In the genomic region with DNA sequence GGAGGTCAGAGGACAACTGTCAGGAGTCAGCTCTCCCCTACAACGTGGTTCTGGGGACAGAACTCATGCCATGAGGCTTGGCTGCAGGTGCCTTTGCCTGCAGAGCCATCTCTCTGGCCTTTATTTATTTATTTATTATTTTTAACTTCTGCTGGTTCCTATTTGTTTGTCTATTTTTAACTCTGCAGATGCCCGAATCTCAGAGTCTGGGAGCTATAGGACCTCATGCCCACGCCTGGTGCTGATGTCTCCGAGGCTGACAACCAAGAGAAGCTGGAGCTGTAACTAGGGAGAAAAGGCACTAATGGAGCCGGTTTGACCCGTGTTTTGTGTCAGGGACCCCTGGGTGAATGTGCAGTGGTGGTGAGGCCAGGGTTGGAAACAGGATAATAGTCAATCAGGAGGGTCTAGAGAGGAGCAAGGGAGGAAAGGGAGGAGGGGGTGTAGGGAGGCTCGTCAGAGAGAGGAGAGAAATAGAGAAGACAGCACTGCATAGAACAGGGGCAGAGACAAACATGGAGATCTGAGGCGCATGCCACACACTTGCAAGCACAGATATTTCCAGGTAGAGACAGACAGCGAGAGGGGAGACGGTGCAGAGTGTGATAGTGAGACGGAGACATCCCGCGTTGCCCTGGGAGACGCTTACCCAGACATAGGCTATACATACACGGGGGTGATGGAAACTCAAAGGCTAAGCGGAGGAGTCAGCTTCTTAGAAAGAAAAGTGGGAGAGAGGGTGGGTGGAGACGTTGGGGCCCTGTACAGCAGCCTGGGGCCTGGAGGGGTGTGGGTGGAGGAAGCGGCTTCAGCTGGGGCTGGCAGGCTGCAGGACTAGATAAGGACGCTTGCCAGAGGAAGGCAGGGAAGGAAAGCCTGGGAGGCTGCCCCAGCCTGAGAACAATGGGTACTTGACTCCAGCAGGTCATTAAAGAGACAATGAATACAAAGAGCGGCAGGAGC, we compare ENCODE assay signal across 1 mouse cellular context.
TF ChIP-seq lines count a peak whose summit lies in the region.

No protein-coding gene starts in this region.

TF ChIP-seq in MEL, 35 proteins besides CTCF, POLR2A, EP300 and RAD21 (continued from another document):
- TF ChIP-seq ZKSCAN1 (IDR thresholded peaks at IDR 0.05; ENCODE audit: low read depth, low read length), result no peak
- TF ChIP-seq ELF1 (IDR thresholded peaks at IDR 0.05; ENCODE audit: low read depth, low read length), result no peak
- TF ChIP-seq BHLHE40 (IDR thresholded peaks at IDR 0.05; ENCODE audit: borderline replicate concordance, low read depth, low read length), result no peak
- TF ChIP-seq POLR2AphosphoS2 (IDR thresholded peaks at IDR 0.05; ENCODE audit: low read length), result no peak
- no peak for TF ChIP-seq NRF1 (IDR thresholded peaks at IDR 0.05; ENCODE audit: insufficient read depth, low read depth, low read length, poor library complexity, severe bottlenecking)
- TF ChIP-seq HCFC1 (IDR thresholded peaks at IDR 0.05; ENCODE audit: low read depth, low read length), result peak; percentile 23; the same call in 1 of the 2 replicates
- TF ChIP-seq UBTF (IDR thresholded peaks at IDR 0.05; ENCODE audit: borderline replicate concordance, insufficient read depth, low read depth, low read length), result no peak
- TF ChIP-seq RCOR1 (IDR thresholded peaks at IDR 0.05; ENCODE audit: low read depth, low read length), result peak; percentile 69
- 0 out of 2 replicates have a peak, but pooled peaks have one; percentile 45 for TF ChIP-seq MYC (IDR thresholded peaks at IDR 0.05; ENCODE audit: low read depth, low read length)
- no peak for TF ChIP-seq CHD2 (IDR thresholded peaks at IDR 0.05; ENCODE audit: low read length)
- 0 out of 2 replicates have a peak, but pooled peaks have one; percentile 14 for TF ChIP-seq TBP (IDR thresholded peaks at IDR 0.05; ENCODE audit: low read depth, low read length)
- no peak for TF ChIP-seq E2F4 (IDR thresholded peaks at IDR 0.05; ENCODE audit: borderline replicate concordance, low read depth, low read length)
- TF ChIP-seq KAT2A (conservative IDR thresholded peaks at IDR 0.05; ENCODE audit: low read depth, low read length), result no peak
- peak; percentile 65; the same call in 1 of the 2 replicates for TF ChIP-seq MAZ (IDR thresholded peaks at IDR 0.05; ENCODE audit: low read depth, low read length)
- peak; percentile 88 for TF ChIP-seq GATA1 (IDR thresholded peaks at IDR 0.05; ENCODE audit: low read depth, low read length)
- TF ChIP-seq SIN3A (IDR thresholded peaks at IDR 0.05; ENCODE audit: low read length), result peak; percentile 84
- no peak for TF ChIP-seq ZC3H11A (IDR thresholded peaks at IDR 0.05; ENCODE audit: low read depth, low read length)
- peak; percentile 86 for TF ChIP-seq TCF12 (IDR thresholded peaks at IDR 0.05; ENCODE audit: low read depth, low read length)
- TF ChIP-seq USF2 (IDR thresholded peaks at IDR 0.05; ENCODE audit: borderline replicate concordance in 1 of 2, insufficient read depth in 1 of 2, low read depth in 1 of 2, low read length in 2 of 2), result no peak
TF ChIP-seq in MEL: peak in this region for 11.
